17 mouse cellular contexts compared by ENCODE assay signal in the genomic region with DNA sequence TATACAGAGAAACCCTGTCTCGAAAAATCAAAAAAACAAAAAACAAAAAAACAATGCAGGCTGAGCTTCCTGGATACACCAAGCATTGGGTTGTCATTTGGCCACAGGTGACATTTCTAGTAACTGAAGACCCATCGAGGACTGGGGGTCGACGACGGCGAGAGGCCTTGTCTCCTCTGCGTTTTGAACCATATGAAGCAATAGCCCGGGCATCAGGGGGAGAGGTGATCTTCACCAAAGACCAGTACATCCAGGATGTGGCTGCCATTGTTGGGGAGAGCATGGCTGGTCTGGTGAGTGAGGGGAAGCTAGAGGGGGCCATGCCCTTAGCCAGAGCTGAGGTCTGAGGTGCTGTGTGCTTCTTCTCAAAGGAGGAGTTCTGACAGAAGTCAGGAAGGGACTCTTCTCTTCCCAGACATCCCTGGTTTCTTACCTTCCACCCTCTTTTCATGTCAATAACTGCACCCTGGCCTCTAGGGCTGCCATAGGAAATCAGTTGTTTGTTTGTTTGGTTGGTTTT. TPM values are rescaled to one million over a fixed set of nuclear protein-coding genes. Genes with fewer than 3 reads are reported as not detected.
DNase-seq lines count a peak whose midpoint lies in the region; ATAC-seq and TF ChIP-seq lines count a peak whose summit lies in the region.
"Had no signal": no experiment of that assay in that cellular context is flagged by ENCODE, and none has a peak within 500 bp of the region (broad histone marks: within the 10 kb centered on the region; RNA-seq: fewer than 3 reads in every experiment).

No protein-coding gene starts in this region.

- no peak overlapping the region for H3K9ac ChIP-seq in kidney, embryonic 16.5 days (replicated peaks; ENCODE audit: low read length)
- H3K9ac ChIP-seq in MEL (ENCODE audit: control insufficient read depth, low read depth, low read length, poor library complexity, severe bottlenecking) = peak overlapping the region; percentile 77
- H3K9ac ChIP-seq in liver, embryonic 12.5 days = no peak overlapping the region
- H3K9ac ChIP-seq: hindbrain, embryonic 13.5 days; liver, embryonic 14.5 days; neural tube, embryonic 12.5 days had no signal

- ATAC-seq in kidney, embryonic 16.5 days (ENCODE audit: low FRiP score, low TSS enrichment) = no peak
- ATAC-seq in liver, embryonic 12.5 days = no peak

- H3K4me1 ChIP-seq in heart, embryonic 10.5 days = peaks cover 55% of the 10 kb centered on the region
- H3K4me1 ChIP-seq in kidney, embryonic 16.5 days (ENCODE audit: insufficient read depth, low read length) = peaks cover 26% of the 10 kb centered on the region
- peaks cover 14 to 54% of the 10 kb centered on the region in 2 experiments; a peak in 3 of 4 replicates for H3K4me1 ChIP-seq in MEL (ENCODE audit: control insufficient read depth in 1 of 2, insufficient read depth in 2 of 2, low read length in 2 of 2)
- H3K4me1 ChIP-seq in liver, embryonic 12.5 days = peaks cover 74% of the 10 kb centered on the region

- no peak overlapping the region for H3K4me3 ChIP-seq in heart, embryonic 10.5 days
- H3K4me3 ChIP-seq in kidney, embryonic 16.5 days (ENCODE audit: low read length) = no peak overlapping the region
- peak overlapping the region; percentile 54 to 66 for H3K4me3 ChIP-seq in MEL (ENCODE audit: control insufficient read depth in 1 of 2, insufficient read depth in 1 of 2, low read depth in 2 of 2, low read length in 2 of 2)
- H3K4me3 ChIP-seq in liver, embryonic 12.5 days = no peak overlapping the region
- H3K4me3 ChIP-seq: hindbrain, embryonic 13.5 days; neural tube, embryonic 12.5 days had no signal

- TF ChIP-seq EP300 in MEL (IDR thresholded peaks at IDR 0.05; ENCODE audit: low read depth in 1 of 2, low read length in 2 of 2) = no peak

- peaks cover 38% of the 10 kb centered on the region for H3K79me2 ChIP-seq in MEL (ENCODE audit: control insufficient read depth, insufficient read depth, low read length, poor library complexity)

- H3K9me3 ChIP-seq in heart, embryonic 10.5 days = no peaks in the 10 kb centered on the region
- H3K9me3 ChIP-seq in kidney, embryonic 16.5 days (ENCODE audit: low read length) = no peaks in the 10 kb centered on the region
- no peaks in the 10 kb centered on the region for H3K9me3 ChIP-seq in MEL (replicated peaks; ENCODE audit: insufficient read depth, low read length)
- H3K9me3 ChIP-seq in liver, embryonic 12.5 days (replicated peaks) = no peaks in the 10 kb centered on the region
- H3K9me3 ChIP-seq: embryonic facial prominence, embryonic 10.5 days; hindbrain, embryonic 13.5 days; neural tube, embryonic 12.5 days had no signal

- no peak for TF ChIP-seq CTCF in MEL (IDR thresholded peaks at IDR 0.05 in 2 of 3, conservative IDR thresholded peaks at IDR 0.05 in 1 of 3; ENCODE audit: control insufficient read depth in 1 of 3, insufficient read depth in 1 of 3, low read depth in 2 of 3, low read length in 3 of 3, poor library complexity in 1 of 3, severe bottlenecking in 1 of 3)

- WGBS in heart, embryonic 10.5 days = 87% methylated on average over 8 of the region's 8 CpGs
- WGBS in kidney, embryonic 16.5 days = 91% methylated on average over 8 of the region's 8 CpGs
- 60% methylated on average over 8 of the region's 8 CpGs for WGBS in liver, embryonic 12.5 days (ENCODE audit: insufficient replicate concordance)

- no peaks in the 10 kb centered on the region for H3K36me3 ChIP-seq in heart, embryonic 10.5 days
- no peaks in the 10 kb centered on the region for H3K36me3 ChIP-seq in kidney, embryonic 16.5 days (ENCODE audit: insufficient read depth, low read length)
- peaks cover 0 to 42% of the 10 kb centered on the region in 2 experiments; a peak in 2 of 4 replicates for H3K36me3 ChIP-seq in MEL (ENCODE audit: control insufficient read depth in 1 of 2, insufficient read depth in 2 of 2, low read length in 2 of 2)
- H3K36me3 ChIP-seq in liver, embryonic 12.5 days = no peaks in the 10 kb centered on the region

- H3K4me2 ChIP-seq in kidney, embryonic 16.5 days (replicated peaks; ENCODE audit: low read depth, low read length) = no peak overlapping the region
- H3K4me2 ChIP-seq in liver, embryonic 12.5 days = peak overlapping the region; percentile 57; the same call in 1 of the 2 replicates
- H3K4me2 ChIP-seq: hindbrain, embryonic 13.5 days; neural tube, embryonic 12.5 days had no signal

- 0 out of 2 replicates have a peak, but pooled peaks cover 6% of the 10 kb centered on the region for H3K27me3 ChIP-seq in heart, embryonic 10.5 days (ENCODE audit: insufficient read depth, poor library complexity, severe bottlenecking)
- no peaks in the 10 kb centered on the region for H3K27me3 ChIP-seq in kidney, embryonic 16.5 days (ENCODE audit: insufficient read depth, low read length)
- no peaks in the 10 kb centered on the region for H3K27me3 ChIP-seq in MEL (ENCODE audit: control insufficient read depth in 1 of 2, insufficient read depth in 2 of 2, low read length in 2 of 2)
- 0 out of 2 replicates have a peak, but pooled peaks cover 3% of the 10 kb centered on the region for H3K27me3 ChIP-seq in liver, embryonic 12.5 days (replicated peaks)
- H3K27me3 ChIP-seq: hindbrain, embryonic 13.5 days; neural tube, embryonic 12.5 days had no signal

- peak in 1 of 2 experiments; percentile 33; a peak in 1 of 4 replicates for TF ChIP-seq POLR2A in MEL (IDR thresholded peaks at IDR 0.05; ENCODE audit: control insufficient read depth in 1 of 2, insufficient read depth in 1 of 2, low read depth in 1 of 2, low read length in 2 of 2, poor library complexity in 1 of 2)

- H3K27ac ChIP-seq in heart, embryonic 10.5 days = peak overlapping the region; percentile 81
- peak overlapping the region; percentile 55 for H3K27ac ChIP-seq in kidney, embryonic 16.5 days (ENCODE audit: low read length)
- peak overlapping the region; percentile 96 for H3K27ac ChIP-seq in MEL (ENCODE audit: control insufficient read depth, low read depth, low read length)
- peak overlapping the region; percentile 77 for H3K27ac ChIP-seq in liver, embryonic 12.5 days
- H3K27ac ChIP-seq: hindbrain, embryonic 13.5 days; liver, embryonic 14.5 days; neural tube, embryonic 12.5 days had no signal

- DNase-seq in heart, embryonic 10.5 days (ENCODE audit: low spot score) = no peak
- DNase-seq in heart, adult 8-10 months (ENCODE audit: low spot score) = no peak
- DNase-seq in kidney, postnatal 36 days = no peak
- peak; percentile 58 for DNase-seq in MEL (ENCODE audit: low read depth, low spot score)
- DNase-seq in Muller cell, postnatal 12 days (ENCODE audit: inconsistent ontology term) = no peak
- DNase-seq: B cell, adult 2 months; cerebellum, adult 11-12 months; cerebellum, postnatal 36 days; gastrocnemius, postnatal 14 days; right cerebral cortex, postnatal 14 days; thymus, postnatal 36 days had no signal

- TF ChIP-seq RAD21 in MEL (IDR thresholded peaks at IDR 0.05; ENCODE audit: low read depth, low read length) = no peak

TF ChIP-seq in MEL, 35 proteins besides CTCF, POLR2A, EP300 and RAD21 (continues in another document):
- no peak for TF ChIP-seq ZNF384 (IDR thresholded peaks at IDR 0.05; ENCODE audit: low read depth, low read length)

RNA-seq across cellular contexts. Expression of a gene that starts 5.2 kb away (rescaled TPM):
- 3.3 and 4.0 TPM in 2 replicates for polyA plus RNA-seq in heart, embryonic 10.5 days (2016; fragmentation: Nextera tagmentation; extraction: Ambion mirVana)
- total RNA-seq in heart, adult 8-10 months (2022) = not detected
- polyA plus RNA-seq in kidney, embryonic 16.5 days (2015; fragmentation: Nextera tagmentation; extraction: Ambion mirVana) = 5.7 and 7.1 TPM in 2 replicates
- total RNA-seq in MEL (2012; rRNA removed) = 161 and 164 TPM in 2 replicates
- polyA plus RNA-seq in MEL (2012; ENCODE audit: insufficient read depth in 1 of 2, insufficient read length in 2 of 2, low read depth in 1 of 2, low replicate concordance in 2 of 2, missing spikeins in 1 of 2) = 100 to 1,000 TPM in 1 of 2 experiments, not detected in 1; 124 TPM
- polyA plus RNA-seq in liver, embryonic 12.5 days (2016; fragmentation: Nextera tagmentation; extraction: Ambion mirVana) = 2.8 and 3.4 TPM in 2 replicates

RNA-seq across cellular contexts. Expression of a gene that starts 6.2 kb away (rescaled TPM):
- polyA plus RNA-seq in heart, embryonic 10.5 days (2016; fragmentation: Nextera tagmentation; extraction: Ambion mirVana) = 0.26 and 0.34 TPM in 2 replicates
- 10 to 100 TPM; 12.0 to 18.5 (median 16.6) TPM for total RNA-seq in heart, adult 8-10 months (2022)
- polyA plus RNA-seq in kidney, embryonic 16.5 days (2015; fragmentation: Nextera tagmentation; extraction: Ambion mirVana) = 0.21 and 0.31 TPM in 2 replicates
- 9.7 and 10.4 TPM in 2 replicates for total RNA-seq in MEL (2012; rRNA removed)
- 1 to 10 TPM in 1 of 2 experiments, not detected in 1; 9.8 TPM for polyA plus RNA-seq in MEL (2012; ENCODE audit: insufficient read depth in 1 of 2, insufficient read length in 2 of 2, low read depth in 1 of 2, low replicate concordance in 2 of 2, missing spikeins in 1 of 2)
- 0.10 and 0.15 TPM in 2 replicates for polyA plus RNA-seq in liver, embryonic 12.5 days (2016; fragmentation: Nextera tagmentation; extraction: Ambion mirVana)

RNA-seq across cellular contexts. Expression of a gene that starts 21.8 kb away (rescaled TPM):
- polyA plus RNA-seq in heart, embryonic 10.5 days (2016; fragmentation: Nextera tagmentation; extraction: Ambion mirVana) = 112 and 166 TPM in 2 replicates
- 10 to 100 TPM; 28.3 to 31.4 (median 29.3) TPM for total RNA-seq in heart, adult 8-10 months (2022)
- 132 and 137 TPM in 2 replicates for polyA plus RNA-seq in kidney, embryonic 16.5 days (2015; fragmentation: Nextera tagmentation; extraction: Ambion mirVana)
- total RNA-seq in MEL (2012; rRNA removed) = 149 and 158 TPM in 2 replicates
- polyA plus RNA-seq in MEL (2012; ENCODE audit: insufficient read depth in 1 of 2, insufficient read length in 2 of 2, low read depth in 1 of 2, low replicate concordance in 2 of 2, missing spikeins in 1 of 2) = 100 to 1,000 TPM in 1 of 2 experiments, not detected in 1; 251 TPM
- polyA plus RNA-seq in liver, embryonic 12.5 days (2016; fragmentation: Nextera tagmentation; extraction: Ambion mirVana) = 208 and 211 TPM in 2 replicates

RNA-seq across cellular contexts. Expression of a gene that starts 23.9 kb away (rescaled TPM):
- 3.9 and 5.4 TPM in 2 replicates for polyA plus RNA-seq in heart, embryonic 10.5 days (2016; fragmentation: Nextera tagmentation; extraction: Ambion mirVana)
- total RNA-seq in heart, adult 8-10 months (2022) = under 1 TPM in 2 of 4 experiments, not detected in 2; 0.33 to 0.56 TPM
- 4.5 and 6.9 TPM in 2 replicates for polyA plus RNA-seq in kidney, embryonic 16.5 days (2015; fragmentation: Nextera tagmentation; extraction: Ambion mirVana)
- 17.9 and 26.3 TPM in 2 replicates for total RNA-seq in MEL (2012; rRNA removed)
- 10 to 100 TPM in 1 of 2 experiments, not detected in 1; 29.0 TPM for polyA plus RNA-seq in MEL (2012; ENCODE audit: insufficient read depth in 1 of 2, insufficient read length in 2 of 2, low read depth in 1 of 2, low replicate concordance in 2 of 2, missing spikeins in 1 of 2)
- polyA plus RNA-seq in liver, embryonic 12.5 days (2016; fragmentation: Nextera tagmentation; extraction: Ambion mirVana) = 4.0 and 4.8 TPM in 2 replicates

RNA-seq across cellular contexts. Expression of a gene that starts 27.2 kb away (rescaled TPM):
- polyA plus RNA-seq in heart, embryonic 10.5 days (2016; fragmentation: Nextera tagmentation; extraction: Ambion mirVana) = 374 and 380 TPM in 2 replicates
- total RNA-seq in heart, adult 8-10 months (2022) = 10 to 100 TPM; 21.6 to 33.8 (median 30.0) TPM
- polyA plus RNA-seq in kidney, embryonic 16.5 days (2015; fragmentation: Nextera tagmentation; extraction: Ambion mirVana) = 341 and 345 TPM in 2 replicates
- total RNA-seq in MEL (2012; rRNA removed) = 285 and 333 TPM in 2 replicates
- polyA plus RNA-seq in MEL (2012; ENCODE audit: insufficient read depth in 1 of 2, insufficient read length in 2 of 2, low read depth in 1 of 2, low replicate concordance in 2 of 2, missing spikeins in 1 of 2) = 100 to 1,000 TPM; 309 to 335 TPM
- polyA plus RNA-seq in liver, embryonic 12.5 days (2016; fragmentation: Nextera tagmentation; extraction: Ambion mirVana) = 160 and 162 TPM in 2 replicates

Comparison
In these comparisons a context has a peak if more than half of its experiments do, and no peak if none do; other contexts are left out.
1. H3K4me3 ChIP-seq: peak in MEL (2 of 2); none in heart, embryonic 10.5 days (single experiment), kidney, embryonic 16.5 days (single experiment) and liver, embryonic 12.5 days (single experiment).
2. Peak in every context shown above with its lines, with median percentiles within 50 percentile points of each other: H3K27ac ChIP-seq.